Mouse (Mus musculus): ENCODE results near the gene Orm2.

The Orm2 gene

GRCm38 (mm10) chr4:63362150-63362549 is at the start of gene Orm2:
Gene Orm2 (plus strand): TSS chr4:63362449.
- DNase-seq (ENCODE audit: low read depth, low spot score) = no peak

- no peak for DNase-seq (ENCODE audit: low read depth, low spot score)
These were observed 48.2 kb upstream of the Orm2 start for GRCm38 (mm10) chr4:63314063-63314462.

- DNase-seq (ENCODE audit: low read depth, low spot score) = no peak
These were observed 46.0 kb upstream of the Orm2 start for GRCm38 (mm10) chr4:63316076-63316746.

- DNase-seq (ENCODE audit: low read depth, low spot score) = peak; percentile 16
These were observed 42.7 kb upstream of the Orm2 start for GRCm38 (mm10) chr4:63319566-63319965.

- DNase-seq (ENCODE audit: low read depth, low spot score) = no peak
These were observed 38.9 kb upstream of the Orm2 start for GRCm38 (mm10) chr4:63323275-63323815.

GRCm38 (mm10) chr4:63333403-63333802 is 28.8 kb upstream of the Orm2 start:
- DNase-seq (ENCODE audit: low read depth, low spot score) = no peak

- DNase-seq (ENCODE audit: low read depth, low spot score) = no peak
These were observed 23.7 kb upstream of the Orm2 start for GRCm38 (mm10) chr4:63338414-63339076.

- DNase-seq (ENCODE audit: low read depth, low spot score) = no peak
These were observed 19.8 kb upstream of the Orm2 start for GRCm38 (mm10) chr4:63342491-63342890.

- no peak for DNase-seq (ENCODE audit: low read depth, low spot score)
These were observed 18.6 kb upstream of the Orm2 start for GRCm38 (mm10) chr4:63343608-63344007.

GRCm38 (mm10) chr4:63344295-63344694 is 18.0 kb upstream of the Orm2 start, which contains the start of gene Orm1:
Gene Orm1 (plus strand): TSS chr4:63344560.
- no peak for DNase-seq (ENCODE audit: low read depth, low spot score)

- no peak for DNase-seq (ENCODE audit: low read depth, low spot score)
These were observed 17.0 kb upstream of the Orm2 start for GRCm38 (mm10) chr4:63345261-63345660.

GRCm38 (mm10) chr4:63346659-63347058 is 15.6 kb upstream of the Orm2 start:
- DNase-seq (ENCODE audit: low read depth, low spot score) = no peak

- no peak for DNase-seq (ENCODE audit: low read depth, low spot score)
These were observed 13.7 kb upstream of the Orm2 start for GRCm38 (mm10) chr4:63348524-63348923.

- no peak for DNase-seq (ENCODE audit: low read depth, low spot score)
These were observed 6.2 kb upstream of the Orm2 start, which contains the start of gene Orm3 for GRCm38 (mm10) chr4:63355877-63356665. Gene Orm3 (plus strand): TSS chr4:63356162.

GRCm38 (mm10) chr4:63356981-63357570 is 5.2 kb upstream of the Orm2 start:
- DNase-seq (ENCODE audit: low read depth, low spot score) = no peak

GRCm38 (mm10) chr4:63359861-63360260 is 2.4 kb upstream of the Orm2 start:
- no peak for DNase-seq (ENCODE audit: low read depth, low spot score)

- DNase-seq (ENCODE audit: low read depth, low spot score) = peak; percentile 80
These were observed 6.3 kb downstream of the Orm2 start for GRCm38 (mm10) chr4:63368577-63368976.

- DNase-seq (ENCODE audit: low read depth, low spot score) = no peak
These were observed 8.6 kb downstream of the Orm2 start for GRCm38 (mm10) chr4:63370897-63371296.

GRCm38 (mm10) chr4:63371890-63372289 is 9.6 kb downstream of the Orm2 start:
- DNase-seq (ENCODE audit: low read depth, low spot score) = peak; percentile 80

- DNase-seq (ENCODE audit: low read depth, low spot score) = no peak
These were observed 11.2 kb downstream of the Orm2 start for GRCm38 (mm10) chr4:63373404-63373803.

GRCm38 (mm10) chr4:63374331-63374730 is 12.1 kb downstream of the Orm2 start:
- DNase-seq (ENCODE audit: low read depth, low spot score) = no peak

- no peak for DNase-seq (ENCODE audit: low read depth, low spot score)
These were observed 13.1 kb downstream of the Orm2 start for GRCm38 (mm10) chr4:63375367-63375766.
